Mouse (Mus musculus): ENCODE results near the gene Cfap100. TPM values are rescaled to one million over a fixed set of nuclear protein-coding genes. Genes with fewer than 3 reads are reported as not detected.

Gene Cfap100
- total RNA-seq, 1 experiment from 2014 or later: not detected

Other genes with a start within 250 kb of the Cfap100 start
- not detected in 3 replicates for gene V1ra8, start 226.0 kb downstream of the Cfap100 start, total RNA-seq (2017)
- not detected in 3 replicates for gene Vmn1r53, start 204.4 kb downstream of the Cfap100 start, total RNA-seq (2017)
- not detected in 3 replicates for gene Vmn1r54, start 182.5 kb downstream of the Cfap100 start, total RNA-seq (2017)
- not detected in 3 replicates for gene BC048671, start 127.6 kb downstream of the Cfap100 start, total RNA-seq (2017)
- gene Chst13, start 103.6 kb downstream of the Cfap100 start, total RNA-seq (2017): 4.2 to 5.0 TPM in 2 of 3 replicates, not detected in the other
- not detected in 3 replicates for gene Uroc1, start 95.5 kb downstream of the Cfap100 start, total RNA-seq (2017)
- gene Zxdc, start 59.3 kb downstream of the Cfap100 start, total RNA-seq (2017): 7.6 to 13.6 TPM (median 9.1 TPM) in 3 replicates
- not detected in 3 replicates for gene Klf15, start 33.8 kb upstream of the Cfap100 start, total RNA-seq (2017)
- gene Aldh1l1, start 57.6 kb upstream of the Cfap100 start, total RNA-seq (2017): 0.68 to 2.9 TPM in 2 of 3 replicates, not detected in the other
- 10.1 to 17.7 TPM (median 15.7 TPM) in 3 replicates for gene Slc41a3, start 175.9 kb upstream of the Cfap100 start, total RNA-seq (2017)